Mouse (Mus musculus): ENCODE measurements around the gene Rassf8. TPM values are rescaled to one million over a fixed set of nuclear protein-coding genes. Genes with fewer than 3 reads are reported as not detected.

Rassf8 gene
- polyA plus RNA-seq, 1 experiment, result 15.7 TPM

GRCm38 (mm10) chr6:145804276-145804675, 57.7 kb downstream of the Rassf8 start:
- no peak for DNase-seq (ENCODE audit: low read depth)
- TF ChIP-seq CTCF (IDR thresholded peaks at IDR 0.05; ENCODE audit: borderline replicate concordance, extremely low read depth, insufficient read depth, insufficient read length), result no peak
- TF ChIP-seq POLR2A (IDR thresholded peaks at IDR 0.05; ENCODE audit: borderline replicate concordance, extremely low read depth, insufficient read depth, insufficient read length, poor library complexity, severe bottlenecking), result no peak

- peak; percentile 61 for DNase-seq (ENCODE audit: low read depth)
- no peak for TF ChIP-seq CTCF (IDR thresholded peaks at IDR 0.05; ENCODE audit: borderline replicate concordance, extremely low read depth, insufficient read depth, insufficient read length)
- no peak for TF ChIP-seq POLR2A (IDR thresholded peaks at IDR 0.05; ENCODE audit: borderline replicate concordance, extremely low read depth, insufficient read depth, insufficient read length, poor library complexity, severe bottlenecking)
Observed at GRCm38 (mm10) chr6:145806784-145807183, 60.2 kb downstream of the Rassf8 start.

- DNase-seq (ENCODE audit: low read depth), result no peak
- TF ChIP-seq POLR2A (IDR thresholded peaks at IDR 0.05; ENCODE audit: borderline replicate concordance, extremely low read depth, insufficient read depth, insufficient read length, poor library complexity, severe bottlenecking) (no peak), CTCF (IDR thresholded peaks at IDR 0.05; ENCODE audit: borderline replicate concordance, extremely low read depth, insufficient read depth, insufficient read length) (no peak)
Observed at GRCm38 (mm10) chr6:145807929-145808328, 61.4 kb downstream of the Rassf8 start.

GRCm38 (mm10) chr6:145809566-145809965, 63.0 kb downstream of the Rassf8 start:
- no peak for DNase-seq (ENCODE audit: low read depth)
- TF ChIP-seq CTCF (IDR thresholded peaks at IDR 0.05; ENCODE audit: borderline replicate concordance, extremely low read depth, insufficient read depth, insufficient read length), result no peak
- no peak for TF ChIP-seq POLR2A (IDR thresholded peaks at IDR 0.05; ENCODE audit: borderline replicate concordance, extremely low read depth, insufficient read depth, insufficient read length, poor library complexity, severe bottlenecking)

GRCm38 (mm10) chr6:145810015-145810414, 63.5 kb downstream of the Rassf8 start:
- DNase-seq (ENCODE audit: low read depth), result no peak
- no peak for TF ChIP-seq CTCF (IDR thresholded peaks at IDR 0.05; ENCODE audit: borderline replicate concordance, extremely low read depth, insufficient read depth, insufficient read length)
- TF ChIP-seq POLR2A (IDR thresholded peaks at IDR 0.05; ENCODE audit: borderline replicate concordance, extremely low read depth, insufficient read depth, insufficient read length, poor library complexity, severe bottlenecking), result no peak

GRCm38 (mm10) chr6:145811174-145811573, 64.6 kb downstream of the Rassf8 start:
- DNase-seq (ENCODE audit: low read depth), result no peak

GRCm38 (mm10) chr6:145815200-145815599, 68.7 kb downstream of the Rassf8 start:
- TF ChIP-seq POLR2A (IDR thresholded peaks at IDR 0.05; ENCODE audit: borderline replicate concordance, extremely low read depth, insufficient read depth, insufficient read length, poor library complexity, severe bottlenecking), result no peak
- TF ChIP-seq CTCF (IDR thresholded peaks at IDR 0.05; ENCODE audit: borderline replicate concordance, extremely low read depth, insufficient read depth, insufficient read length), result peak; percentile 31; the same call in 1 of the 2 replicates
- peak; percentile 43 for DNase-seq (ENCODE audit: low read depth)

More at GRCm38 (mm10) chr6:145811174-145811573, 64.6 kb downstream of the Rassf8 start:
- TF ChIP-seq POLR2A (IDR thresholded peaks at IDR 0.05; ENCODE audit: borderline replicate concordance, extremely low read depth, insufficient read depth, insufficient read length, poor library complexity, severe bottlenecking), result no peak
- TF ChIP-seq CTCF (IDR thresholded peaks at IDR 0.05; ENCODE audit: borderline replicate concordance, extremely low read depth, insufficient read depth, insufficient read length), result no peak

GRCm38 (mm10) chr6:145819151-145819550, 72.6 kb downstream of the Rassf8 start:
- TF ChIP-seq CTCF (IDR thresholded peaks at IDR 0.05; ENCODE audit: borderline replicate concordance, extremely low read depth, insufficient read depth, insufficient read length) (no peak), POLR2A (IDR thresholded peaks at IDR 0.05; ENCODE audit: borderline replicate concordance, extremely low read depth, insufficient read depth, insufficient read length, poor library complexity, severe bottlenecking) (no peak)

GRCm38 (mm10) chr6:145822218-145822617, 75.7 kb downstream of the Rassf8 start:
- TF ChIP-seq CTCF (IDR thresholded peaks at IDR 0.05; ENCODE audit: borderline replicate concordance, extremely low read depth, insufficient read depth, insufficient read length) (no peak), POLR2A (IDR thresholded peaks at IDR 0.05; ENCODE audit: borderline replicate concordance, extremely low read depth, insufficient read depth, insufficient read length, poor library complexity, severe bottlenecking) (no peak)
- no peak for DNase-seq (ENCODE audit: low read depth)

More at GRCm38 (mm10) chr6:145819151-145819550, 72.6 kb downstream of the Rassf8 start:
- no peak for DNase-seq (ENCODE audit: low read depth)

- TF ChIP-seq POLR2A (IDR thresholded peaks at IDR 0.05; ENCODE audit: borderline replicate concordance, extremely low read depth, insufficient read depth, insufficient read length, poor library complexity, severe bottlenecking) (no peak), CTCF (IDR thresholded peaks at IDR 0.05; ENCODE audit: borderline replicate concordance, extremely low read depth, insufficient read depth, insufficient read length) (no peak)
- DNase-seq (ENCODE audit: low read depth), result peak; percentile 37
Observed at GRCm38 (mm10) chr6:145823103-145823502, 76.6 kb downstream of the Rassf8 start.

- DNase-seq (ENCODE audit: low read depth), result peak; percentile 77
- TF ChIP-seq POLR2A (IDR thresholded peaks at IDR 0.05; ENCODE audit: borderline replicate concordance, extremely low read depth, insufficient read depth, insufficient read length, poor library complexity, severe bottlenecking), result no peak
- TF ChIP-seq CTCF (IDR thresholded peaks at IDR 0.05; ENCODE audit: borderline replicate concordance, extremely low read depth, insufficient read depth, insufficient read length), result peak; percentile 67; the same call in 1 of the 2 replicates
Observed at GRCm38 (mm10) chr6:145823588-145824234, 77.2 kb downstream of the Rassf8 start.

- TF ChIP-seq POLR2A (IDR thresholded peaks at IDR 0.05; ENCODE audit: borderline replicate concordance, extremely low read depth, insufficient read depth, insufficient read length, poor library complexity, severe bottlenecking) (no peak), CTCF (IDR thresholded peaks at IDR 0.05; ENCODE audit: borderline replicate concordance, extremely low read depth, insufficient read depth, insufficient read length) (no peak)
- DNase-seq (ENCODE audit: low read depth), result no peak
Observed at GRCm38 (mm10) chr6:145826305-145826704, 79.8 kb downstream of the Rassf8 start.
